Mouse (Mus musculus) liver, adult 2 months (tissue): ENCODE measurements around the gene Sema5a. TPM values are rescaled to one million over a fixed set of nuclear protein-coding genes. Genes with fewer than 3 reads are reported as not detected.
A peak's percentile ranks its signal among the peaks of the same experiment; 100 is the strongest.

Experiments used
- DNase-seq: peaks from one replicate; pipeline ENCODE4 v3.0.0-alpha.2; 2011; ENCODE audit warnings: low read depth, low spot score; ENCODE audit errors: extremely low read depth
- H3K27ac ChIP-seq: fragments of 200-500 bp; replicated peaks from 2 replicates; pipeline ENCODE4 v1.5.1; 2012; ENCODE audit warnings: low read depth, mild to moderate bottlenecking, control low read depth, inconsistent platforms, low read length; ENCODE audit not compliant: insufficient read depth
- H3K27me3 ChIP-seq: fragments of 200-500 bp; 2 replicates; pipeline ENCODE4 v1.6.1; 2012; ENCODE audit warnings: mild to moderate bottlenecking, moderate library complexity, low read length, inconsistent platforms; ENCODE audit not compliant: control insufficient read depth, insufficient read depth
- H3K36me3 ChIP-seq: fragments of 200-500 bp; 2 replicates; pipeline ENCODE4 v1.6.1; 2012; ENCODE audit warnings: low read length, inconsistent platforms; ENCODE audit not compliant: control insufficient read depth, insufficient read depth
- H3K4me1 ChIP-seq: fragments of 200-500 bp; 2 replicates; pipeline ENCODE4 v1.6.1; 2011; ENCODE audit warnings: low read length; ENCODE audit not compliant: control insufficient read depth, insufficient read depth
- H3K4me3 ChIP-seq: fragments of 200-500 bp; 2 replicates; pipeline ENCODE4 v1.5.1; 2011; ENCODE audit warnings: low read depth, mild to moderate bottlenecking, control low read depth, low read length, moderate library complexity; ENCODE audit not compliant: insufficient read depth
- H3K79me2 ChIP-seq: fragments of 200-500 bp; 2 replicates; pipeline ENCODE4 v1.6.1; 2012; ENCODE audit warnings: inconsistent platforms, mild to moderate bottlenecking, low read length, moderate library complexity; ENCODE audit not compliant: control insufficient read depth, insufficient read depth
- H3K9ac ChIP-seq: fragments of 200-500 bp; 2 replicates; pipeline ENCODE4 v1.6.1; 2012; ENCODE audit warnings: low read depth, mild to moderate bottlenecking, control low read depth, inconsistent platforms, low read length
- CTCF ChIP-seq: fragments of 200-500 bp; IDR thresholded peaks from 2 replicates; pipeline ENCODE4 v1.5.1; 2011; ENCODE audit warnings: low read depth, low read length, control low read depth
- POLR2A ChIP-seq: fragments of 200-500 bp; IDR thresholded peaks from 2 replicates; pipeline ENCODE4 v1.6.1; 2011; ENCODE audit warnings: low read length, control low read depth; ENCODE audit not compliant: insufficient read depth; ENCODE audit errors: extremely low read depth
- WGBS: fragments of 180-500 bp; shearing (Covaris S2); methylation state at CpG from one replicate; pipeline ENCODE4 v1.1.7; 2018; 5-methylcytosine and 5-hydroxymethylcytosine counted together
- polyA plus RNA-seq: library from polyadenylated mRNA; depleted of rRNA; stranded (reverse); fragments of >200 nt; gene quantifications from 2 replicates; pipeline ENCODE4 v1.2.3, GENCODE M21; 2012
- total RNA-seq: library from RNA; depleted of rRNA; stranded (reverse); fragments of >200 nt; gene quantifications from 2 replicates; pipeline ENCODE4 v1.2.3, GENCODE M21; 2014

Sema5a gene
- total and polyA plus RNA-seq, 2 experiments: 0.22 to 0.46 TPM

- 81% methylated on average over 15 of the region's 15 CpGs for WGBS
- Histone ChIP-seq H3K36me3 (no peaks in the 10 kb centered on the region), H3K4me3 (no peak overlapping the region), H3K79me2 (no peaks in the 10 kb centered on the region), H3K4me1 (no peaks in the 10 kb centered on the region), H3K27ac (no peak overlapping the region), H3K9ac (no peak overlapping the region), H3K27me3 (no peaks in the 10 kb centered on the region)
- TF ChIP-seq CTCF (no peak), POLR2A (no peak)
- no peak for DNase-seq
Measured at GRCm38 (mm10) chr15:32266122-32266820, 21.7 kb downstream of the Sema5a start.

DNA sequence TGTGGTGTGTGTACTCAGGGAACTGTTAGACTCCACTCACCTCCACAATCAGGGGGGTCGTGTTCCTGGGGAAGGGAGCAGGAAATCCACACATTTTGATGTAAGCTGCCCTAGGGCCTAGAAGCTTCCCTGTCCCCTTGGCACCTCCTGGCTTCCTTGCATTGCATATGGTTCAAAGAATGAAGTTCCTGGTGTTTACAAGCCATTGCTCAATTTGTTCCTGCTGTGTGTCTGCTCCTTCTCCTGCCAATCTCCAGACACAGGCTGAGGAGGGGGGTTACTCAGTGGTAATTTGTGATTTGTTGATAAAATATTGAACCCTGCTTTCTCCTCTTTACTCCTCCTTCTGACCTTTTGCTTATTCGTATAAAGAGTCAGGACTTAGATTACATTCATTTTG is 25.5 kb downstream of the Sema5a start:
- Histone ChIP-seq H3K27ac (no peak overlapping the region), H3K4me1 (no peaks in the 10 kb centered on the region), H3K4me3 (no peak overlapping the region), H3K36me3 (no peaks in the 10 kb centered on the region), H3K9ac (no peak overlapping the region), H3K79me2 (no peaks in the 10 kb centered on the region), H3K27me3 (no peaks in the 10 kb centered on the region)
- DNase-seq: no peak
- 64% methylated on average over 2 of the region's 2 CpGs for WGBS
- TF ChIP-seq POLR2A (no peak), CTCF (no peak)

GRCm38 (mm10) chr15:32273925-32274324 is 29.3 kb downstream of the Sema5a start:
- Histone ChIP-seq H3K27ac (no peak overlapping the region), H3K9ac (no peak overlapping the region), H3K4me3 (no peak overlapping the region), H3K27me3 (no peaks in the 10 kb centered on the region), H3K4me1 (no peaks in the 10 kb centered on the region), H3K36me3 (no peaks in the 10 kb centered on the region), H3K79me2 (no peaks in the 10 kb centered on the region)
- no peak for DNase-seq
- TF ChIP-seq CTCF (no peak), POLR2A (no peak)
- WGBS: 74% methylated on average over 6 of the region's 6 CpGs

- Histone ChIP-seq H3K36me3 (no peaks in the 10 kb centered on the region), H3K9ac (no peak overlapping the region), H3K4me3 (no peak overlapping the region), H3K27ac (no peak overlapping the region), H3K4me1 (no peaks in the 10 kb centered on the region), H3K79me2 (no peaks in the 10 kb centered on the region), H3K27me3 (no peaks in the 10 kb centered on the region)
- TF ChIP-seq CTCF (no peak), POLR2A (no peak)
- WGBS: 88% methylated on average over 5 of the region's 5 CpGs
- DNase-seq: no peak
Measured at GRCm38 (mm10) chr15:32275020-32275419, 30.4 kb downstream of the Sema5a start.

DNA sequence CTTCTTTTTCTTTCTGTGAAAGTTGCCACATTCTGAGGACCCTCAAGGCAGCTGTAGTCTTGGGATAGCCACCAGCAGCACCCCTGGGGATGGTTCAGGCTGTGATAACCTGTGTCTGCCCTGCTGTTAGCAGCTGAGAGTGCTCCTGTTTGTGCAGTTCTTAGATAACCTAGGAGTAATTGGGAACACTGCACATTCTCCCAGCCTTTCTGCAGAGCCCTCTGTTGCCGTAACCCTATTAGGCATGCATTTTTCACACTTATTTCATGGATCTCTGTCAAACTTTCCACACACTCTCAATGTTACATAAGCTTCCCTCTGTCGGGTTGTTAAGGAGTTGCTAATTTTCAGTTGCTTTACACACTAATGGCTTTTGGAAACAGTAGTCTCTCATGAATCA is 34.0 kb downstream of the Sema5a start:
- Histone ChIP-seq H3K27ac (no peak overlapping the region), H3K4me1 (no peaks in the 10 kb centered on the region), H3K9ac (no peak overlapping the region), H3K36me3 (no peaks in the 10 kb centered on the region), H3K4me3 (no peak overlapping the region), H3K27me3 (no peaks in the 10 kb centered on the region), H3K79me2 (no peaks in the 10 kb centered on the region)
- no peak for DNase-seq
- TF ChIP-seq CTCF: no peak
- no peak for TF ChIP-seq POLR2A
- WGBS: 70% methylated on average over 2 of the region's 2 CpGs

DNA sequence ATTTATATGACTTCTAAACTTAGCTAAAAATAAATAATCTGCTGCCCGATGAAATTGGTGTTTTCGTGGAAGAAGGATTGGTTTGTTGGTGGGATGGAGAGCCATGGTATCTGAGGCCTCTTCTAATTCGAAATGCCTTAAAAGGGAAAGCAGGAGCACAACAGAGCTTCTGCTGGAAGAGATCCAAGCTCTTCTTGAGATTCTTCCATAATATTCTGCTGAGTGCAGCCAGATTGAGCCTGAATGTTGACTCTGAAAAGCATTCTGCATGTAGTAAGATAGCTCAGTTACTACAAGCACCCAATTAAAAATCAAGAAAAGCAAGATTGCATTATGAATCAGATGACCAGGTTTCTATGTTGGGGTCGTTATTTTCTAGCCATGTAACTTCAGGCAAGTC is 36.8 kb downstream of the Sema5a start:
- H3K27ac ChIP-seq: no peak overlapping the region
- WGBS: 74% methylated on average over 4 of the region's 4 CpGs
- H3K9ac ChIP-seq: no peak overlapping the region
- H3K4me1 ChIP-seq: no peaks in the 10 kb centered on the region
- no peak for TF ChIP-seq CTCF
- TF ChIP-seq POLR2A: no peak
- no peak overlapping the region for H3K4me3 ChIP-seq
- no peaks in the 10 kb centered on the region for H3K27me3 ChIP-seq
- DNase-seq: peak; percentile 5
- no peaks in the 10 kb centered on the region for H3K79me2 ChIP-seq
- H3K36me3 ChIP-seq: no peaks in the 10 kb centered on the region
